Mouse (Mus musculus) small intestine, adult 2 months (tissue): ENCODE data around the gene Gm19684.
"Not testable (repeated sequence)": the region's sequence is repeated elsewhere in the genome, so short reads cannot be mapped to it uniquely, and the experiment has no call there.

Experiments used
- CTCF ChIP-seq: fragments of 200-500 bp; IDR thresholded peaks from 2 replicates; pipeline ENCODE4 v1.5.1; 2012; ENCODE audit warnings: low read depth, mild to moderate bottlenecking, control low read depth, inconsistent platforms, low read length, moderate library complexity, mixed read lengths; ENCODE audit not compliant: insufficient replicate concordance, insufficient read length; ENCODE audit errors: extremely low read depth
- POLR2A ChIP-seq: fragments of 200-500 bp; IDR thresholded peaks from 2 replicates; pipeline ENCODE4 v1.6.1; 2012; ENCODE audit warnings: low read depth, mild to moderate bottlenecking, control low read depth, inconsistent platforms, low read length, moderate library complexity

- not testable (repeated sequence) for TF ChIP-seq CTCF
- TF ChIP-seq POLR2A, result peak; percentile 59; the same call in 1 of the 2 replicates
These were observed 24.3 kb downstream of the Gm19684 start for GRCm38 (mm10) chr17:36145861-36146156.
